Mouse (Mus musculus): ENCODE data around the gene Btf3.
A peak's percentile ranks its signal among the peaks of the same experiment; 100 is the strongest.

Gene Btf3

DNA sequence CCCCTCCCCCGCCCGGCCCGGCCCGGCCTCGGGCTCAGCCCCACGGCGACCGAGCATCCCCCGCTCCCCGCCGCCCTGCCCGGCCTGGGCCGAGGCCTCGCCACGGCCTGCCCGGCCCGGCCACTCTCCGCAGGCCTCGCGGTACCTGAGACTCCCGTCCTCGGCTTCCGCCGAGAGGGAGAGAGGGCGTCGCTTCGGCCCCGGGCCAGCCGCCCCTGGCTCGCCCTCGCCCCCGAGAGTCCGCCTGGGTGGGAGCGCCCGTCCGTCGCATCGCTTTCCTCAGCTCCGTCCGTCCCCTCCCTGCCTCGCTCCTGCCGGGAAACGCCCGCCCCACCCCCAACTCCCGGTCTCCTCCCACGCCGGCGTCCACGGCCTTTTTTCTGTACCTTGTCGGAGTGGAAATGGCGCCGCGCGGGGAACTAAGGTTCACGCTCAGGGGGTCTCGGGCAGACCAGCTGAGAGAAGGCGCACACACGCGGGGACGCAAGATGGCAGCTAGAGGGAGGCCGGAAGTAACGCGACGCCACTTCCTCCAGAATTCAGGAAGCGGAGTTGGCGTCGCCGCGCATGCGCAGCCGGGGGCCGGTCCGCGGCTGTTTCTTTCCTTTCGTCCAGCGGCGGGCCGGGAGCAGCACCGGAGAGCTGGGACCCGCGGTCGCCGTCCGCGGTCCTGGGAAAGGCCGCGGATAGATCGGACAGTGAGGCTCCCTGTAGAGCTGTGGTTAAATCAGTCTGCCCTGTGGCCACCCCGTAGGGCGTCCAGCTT is at the start of gene Btf3:
TSS of gene Btf3 (minus strand) at position 527 of the 766 bp plus-strand sequence.
- peak; percentile 88 to 90 for DNase-seq

DNA sequence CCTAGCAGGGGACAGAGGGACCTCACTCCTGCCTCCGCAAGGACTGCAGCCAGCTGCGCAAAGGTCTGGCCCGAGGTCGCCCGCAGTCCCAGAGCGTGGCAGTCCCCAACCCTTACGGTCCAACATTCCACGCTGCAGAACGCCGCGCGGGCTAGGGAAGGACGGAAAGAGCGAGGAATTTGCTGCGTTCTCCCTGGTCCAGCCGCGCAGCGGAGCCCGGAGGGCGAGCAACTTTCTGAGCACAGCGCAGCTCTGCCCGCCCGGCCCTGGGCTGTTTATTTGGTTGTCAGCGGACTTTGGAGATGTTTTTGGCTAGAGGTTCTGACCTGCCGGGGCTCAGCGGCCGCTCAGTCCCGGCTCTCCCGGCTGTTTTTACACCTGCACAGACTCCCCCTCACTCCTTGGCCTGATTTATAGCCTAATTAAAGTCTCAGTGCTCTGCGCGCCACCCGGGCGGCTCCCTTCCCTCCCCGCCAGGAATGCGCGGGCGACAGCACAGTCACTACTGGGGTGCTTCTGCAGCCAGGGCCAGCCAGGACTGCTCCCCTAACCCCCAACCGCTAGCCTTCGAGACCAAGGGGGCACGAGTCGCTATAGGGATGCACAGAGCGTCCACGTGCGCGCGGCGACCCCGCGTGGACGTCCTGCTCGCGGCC is 49.1 kb upstream of the Btf3 start:
- no peak for DNase-seq

DNA sequence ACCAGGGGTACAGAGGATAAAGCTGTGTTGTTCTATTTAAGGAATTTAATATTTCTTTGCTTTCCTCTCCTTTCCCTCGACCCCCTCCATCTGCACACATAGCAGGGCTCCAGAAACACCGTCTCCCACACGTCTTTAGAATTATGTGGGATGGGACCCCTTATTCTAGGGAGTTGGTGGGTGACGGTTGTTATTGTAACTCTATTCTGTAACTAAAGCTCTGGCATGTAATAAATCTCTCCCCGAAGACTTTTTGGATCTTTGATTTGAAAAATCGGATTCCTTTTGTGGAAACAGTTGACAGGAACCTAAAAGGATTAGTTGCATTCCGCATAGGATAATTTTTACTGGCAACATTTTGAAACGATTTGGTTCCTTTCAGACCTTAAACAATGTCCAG is 48.3 kb upstream of the Btf3 start:
- DNase-seq: no peak

DNA sequence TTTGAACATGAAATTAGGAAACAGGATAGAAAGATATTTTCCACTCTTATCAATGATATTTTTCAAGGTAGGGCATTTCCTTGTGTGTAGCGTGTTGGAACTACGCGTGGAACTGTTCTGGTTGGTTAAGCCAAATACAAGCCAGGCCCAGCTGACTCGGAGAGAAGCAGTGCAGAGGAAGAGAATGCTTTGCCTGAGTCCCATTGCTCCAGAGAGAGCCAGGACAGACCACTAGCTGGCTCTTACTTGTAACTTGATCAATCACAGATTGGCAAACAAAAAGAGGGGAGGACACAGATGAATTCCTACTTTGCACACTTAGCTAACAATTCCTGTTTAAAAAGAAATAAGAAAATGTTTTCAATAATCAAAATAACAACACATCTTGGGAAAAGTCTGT is 46.2 kb upstream of the Btf3 start:
- no peak for DNase-seq

DNA sequence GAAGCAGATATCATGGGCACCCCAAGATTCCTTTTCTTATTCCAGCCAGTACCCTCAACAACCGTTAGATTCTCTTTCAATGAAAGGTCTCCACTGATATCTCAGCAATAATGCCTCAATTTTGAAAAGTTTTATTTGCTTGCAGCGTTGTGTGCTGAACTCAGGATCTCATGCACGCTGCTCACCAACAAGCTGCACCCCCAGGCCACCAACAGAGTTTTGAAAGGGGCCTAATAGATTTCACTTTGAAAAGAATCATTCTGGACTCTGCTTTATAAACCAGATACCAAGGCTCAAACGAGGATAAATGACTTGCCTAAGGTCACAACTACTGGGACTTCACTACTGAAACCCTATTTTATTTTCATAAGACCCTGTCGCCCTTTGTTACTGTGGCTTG is 44.4 kb upstream of the Btf3 start:
- no peak for DNase-seq

DNA sequence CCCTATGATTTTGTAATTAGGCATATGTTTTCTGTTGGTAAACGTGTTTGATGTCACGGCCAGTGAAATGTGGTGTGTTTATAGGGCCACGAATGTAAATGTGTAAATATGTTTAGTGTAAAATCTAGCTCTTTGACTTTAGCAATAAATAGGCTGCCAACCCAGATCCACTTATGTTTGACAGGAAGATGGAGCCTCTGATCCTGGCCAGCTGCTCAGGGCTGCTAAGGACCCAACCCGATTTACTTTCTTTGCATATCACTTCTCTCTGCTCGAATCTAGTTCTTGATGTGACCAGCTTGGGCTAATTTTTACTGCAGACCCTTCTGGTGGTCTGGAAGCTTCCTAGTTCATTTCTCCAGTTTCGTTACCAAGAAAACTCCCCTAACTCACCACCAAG is 43.6 kb upstream of the Btf3 start:
- no peak for DNase-seq

DNA sequence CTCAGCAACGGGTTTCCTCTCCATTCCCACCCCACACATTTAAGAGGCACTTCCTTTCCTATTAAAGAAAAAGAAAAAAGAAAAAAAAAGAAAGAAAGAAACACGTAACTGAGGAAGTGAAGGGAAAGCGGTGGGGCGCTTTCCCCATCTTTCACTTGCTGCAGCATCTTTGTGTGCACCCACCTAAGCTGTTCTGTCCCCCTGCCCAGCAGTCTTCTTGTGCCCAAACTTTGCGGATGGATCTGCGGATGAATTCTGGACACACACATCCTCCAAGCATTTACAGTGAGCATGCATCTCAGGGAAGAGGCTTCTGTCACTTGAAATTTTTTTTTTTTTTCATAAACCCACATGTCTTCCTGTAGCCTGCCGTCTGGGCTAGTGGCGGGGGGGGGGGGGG is 42.5 kb upstream of the Btf3 start:
- no peak for DNase-seq

DNA sequence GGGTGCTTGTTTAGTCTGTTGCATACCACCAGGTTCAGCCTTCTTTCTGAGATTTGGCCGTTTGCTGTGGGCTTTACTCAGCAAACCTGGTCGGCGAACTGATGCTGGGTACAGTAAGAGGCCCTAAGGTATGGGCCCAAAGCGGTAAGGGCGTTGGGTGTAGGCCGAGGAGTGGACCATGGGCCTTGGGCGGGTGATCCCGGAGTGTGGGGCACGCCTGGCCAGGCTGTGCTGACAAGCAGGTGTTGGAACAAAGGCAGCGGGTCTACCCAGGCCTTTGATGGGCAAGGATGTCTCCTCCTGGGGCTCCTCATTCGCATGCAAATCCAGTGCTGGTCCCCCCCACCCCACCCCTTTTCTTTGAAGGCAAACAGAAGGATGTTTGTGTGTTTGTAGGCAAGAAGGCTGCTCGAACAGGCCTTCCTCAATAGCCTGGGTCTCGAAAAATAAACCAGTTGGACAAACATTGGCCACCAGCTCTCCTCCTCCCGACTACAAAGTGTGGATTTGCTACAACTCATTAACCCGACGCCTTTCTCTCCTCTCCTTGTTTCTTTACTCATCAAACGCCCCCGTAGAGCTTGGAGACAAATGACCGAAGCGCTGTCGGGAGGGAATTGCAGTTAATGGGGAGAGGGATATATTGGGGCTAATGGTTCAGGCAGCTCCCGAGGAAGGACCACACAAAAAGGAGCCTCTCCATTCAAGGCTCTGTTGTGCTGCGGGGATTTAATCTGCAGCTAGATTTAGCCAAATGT is 41.8 kb upstream of the Btf3 start:
- DNase-seq: no peak

DNA sequence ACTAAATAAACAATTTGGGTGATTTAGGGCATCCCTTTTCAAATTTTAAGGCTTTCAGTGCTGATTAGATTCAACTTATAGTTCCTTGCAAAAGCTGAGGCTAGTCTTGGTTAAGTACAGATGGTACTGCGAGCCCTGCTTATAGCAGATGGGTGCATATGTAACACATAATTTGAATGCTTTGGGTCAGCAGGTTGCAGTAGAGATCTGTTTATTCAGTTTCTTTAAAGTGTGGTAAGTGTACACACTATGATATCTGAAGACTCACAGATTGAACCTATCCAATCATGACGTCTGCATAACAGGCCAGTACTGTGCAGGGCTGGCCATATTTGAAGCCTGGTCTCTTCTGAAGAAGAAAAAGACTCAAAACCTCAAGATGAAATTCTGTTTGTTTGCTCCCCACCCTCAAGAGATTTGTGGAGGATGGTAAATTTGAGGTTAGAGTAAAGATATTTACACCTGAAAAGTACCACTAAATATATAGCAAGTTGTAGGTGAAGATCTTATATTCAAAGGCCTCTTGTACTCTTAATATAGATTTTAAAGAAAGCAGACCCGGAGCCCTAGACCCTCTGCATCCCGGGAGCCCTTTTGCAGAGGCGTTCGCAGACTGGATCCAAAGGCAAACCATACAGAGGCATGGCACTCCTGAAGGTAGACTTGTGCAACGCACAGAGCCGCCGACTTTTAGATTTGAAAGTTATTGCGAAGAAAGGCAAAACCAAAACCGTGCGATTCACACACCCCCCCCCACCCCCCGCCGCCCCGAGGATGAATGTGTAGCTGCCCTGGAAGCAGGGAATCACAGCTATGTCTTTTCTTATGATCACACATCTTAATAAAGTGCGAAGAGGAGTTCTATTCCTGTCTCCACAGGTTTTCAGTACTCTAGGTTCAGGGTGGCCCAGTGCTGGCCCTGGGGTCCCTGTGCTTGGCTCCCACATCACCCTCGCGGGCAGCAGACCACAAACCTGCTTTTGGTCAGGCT is 40.9 kb upstream of the Btf3 start:
- DNase-seq: no peak

DNA sequence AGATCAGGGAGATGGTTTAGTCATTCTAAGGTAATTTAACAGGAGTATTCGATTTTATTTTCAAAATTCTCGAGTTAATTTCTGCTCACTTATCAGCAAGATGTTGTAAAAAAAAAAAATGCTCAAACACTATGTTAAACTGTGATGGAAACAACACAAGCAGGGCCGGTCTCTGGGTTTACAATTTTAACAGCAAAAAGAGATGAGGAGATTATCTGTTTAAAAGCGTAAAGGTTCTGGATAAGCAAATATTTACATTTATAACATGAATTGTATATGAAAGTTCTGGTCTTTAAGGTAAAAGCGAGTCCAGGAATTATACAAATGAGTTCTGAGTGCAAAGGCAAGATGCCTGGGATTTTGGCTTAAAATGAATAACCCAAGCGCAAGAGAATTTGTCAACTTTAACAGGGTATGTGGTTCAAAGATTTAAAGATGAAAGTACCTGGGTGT is 40.2 kb upstream of the Btf3 start:
- DNase-seq: no peak

DNA sequence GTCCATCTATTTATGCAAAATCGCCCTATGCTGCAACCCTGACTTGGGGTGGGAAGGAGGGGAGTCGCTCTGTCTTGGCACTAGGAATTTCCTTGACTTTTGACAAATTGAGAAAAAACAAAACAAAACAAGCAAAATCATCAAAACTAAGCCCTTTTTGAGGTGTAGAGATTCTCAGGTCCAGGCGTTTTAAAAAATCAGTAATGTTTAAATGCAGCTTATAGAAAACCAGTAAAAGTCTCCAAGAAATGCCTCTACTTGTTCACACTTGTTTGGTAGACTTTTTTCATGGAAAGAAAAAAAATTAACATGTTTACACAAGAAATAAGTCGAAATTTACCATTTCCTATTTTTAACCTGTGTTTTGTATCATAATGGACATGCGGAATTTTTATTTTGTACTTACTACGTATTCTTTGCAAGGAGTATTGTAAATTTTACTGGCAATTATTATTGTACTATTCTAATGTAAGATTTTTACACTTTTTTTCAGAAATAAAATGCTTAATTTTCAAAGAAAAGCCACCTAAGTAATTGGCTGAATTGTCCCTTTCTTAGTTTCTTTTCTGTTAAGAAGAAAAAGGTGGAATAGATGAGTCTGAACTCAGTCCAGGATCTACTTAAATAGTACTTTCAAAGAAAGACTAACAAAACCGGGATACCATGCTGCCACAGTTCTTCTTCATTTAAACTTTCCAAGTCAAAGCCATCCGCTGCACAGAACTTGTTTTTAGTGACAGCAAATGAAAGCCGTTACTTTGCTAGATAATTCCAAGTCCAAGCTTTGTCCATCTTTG is 39.6 kb upstream of the Btf3 start:
- no peak for DNase-seq

DNA sequence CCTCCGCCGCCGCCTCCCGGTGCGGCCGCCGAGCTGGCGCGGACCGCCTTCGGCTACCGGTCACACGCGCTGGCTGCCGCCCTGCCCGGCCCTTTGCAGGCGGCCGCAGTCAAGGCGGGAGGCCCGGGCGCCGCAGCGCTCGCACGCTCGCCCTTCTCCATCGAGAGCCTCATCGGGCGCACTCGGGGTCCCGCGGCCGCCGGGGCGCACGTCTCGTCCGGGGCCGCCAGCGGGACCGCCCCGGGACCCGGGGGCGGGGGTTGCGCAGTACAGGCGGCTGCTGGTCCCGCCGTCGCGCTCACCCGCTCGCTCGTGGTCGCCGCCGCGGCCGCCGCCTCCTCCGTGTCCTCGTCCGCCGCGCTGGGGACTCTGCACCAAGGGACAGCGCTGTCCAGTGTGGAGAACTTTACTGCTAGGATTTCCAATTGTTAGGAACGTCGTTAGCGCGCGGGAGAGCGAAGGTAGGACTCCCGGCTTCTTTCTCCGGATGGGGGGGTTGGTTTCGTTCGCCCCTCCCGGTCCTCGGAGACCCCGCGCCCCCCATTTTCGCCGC is 38.8 kb upstream of the Btf3 start:
- DNase-seq: peak in 1 of 2 experiments; percentile 5

DNA sequence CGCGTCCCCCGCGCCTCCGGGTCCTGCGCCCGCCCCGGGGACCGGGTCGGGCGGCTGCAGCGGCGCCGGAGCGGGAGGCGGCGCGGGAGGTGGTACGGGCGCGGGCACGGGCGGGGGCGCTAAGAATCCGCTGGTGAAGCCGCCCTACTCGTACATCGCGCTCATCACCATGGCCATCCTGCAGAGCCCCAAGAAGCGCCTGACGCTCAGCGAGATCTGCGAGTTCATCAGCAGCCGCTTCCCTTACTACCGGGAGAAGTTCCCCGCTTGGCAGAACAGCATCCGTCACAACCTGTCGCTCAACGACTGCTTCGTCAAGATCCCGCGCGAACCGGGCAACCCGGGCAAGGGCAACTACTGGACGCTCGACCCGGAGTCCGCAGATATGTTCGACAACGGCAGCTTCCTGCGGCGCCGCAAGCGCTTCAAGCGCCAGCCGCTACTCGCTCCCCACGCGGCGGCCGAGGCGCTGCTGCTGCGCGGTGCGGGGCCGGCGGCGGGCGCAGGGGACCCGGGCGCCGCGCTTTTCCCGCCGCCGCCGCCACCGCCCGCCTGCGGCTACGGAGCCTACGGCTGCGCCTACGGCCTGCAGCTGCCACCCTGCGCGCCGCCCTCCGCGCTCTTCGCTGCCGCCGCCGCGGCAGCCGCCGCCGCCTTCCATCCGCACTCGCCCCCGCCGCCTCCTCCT is 38.2 kb upstream of the Btf3 start:
- peak; percentile 7 to 10 for DNase-seq

DNA sequence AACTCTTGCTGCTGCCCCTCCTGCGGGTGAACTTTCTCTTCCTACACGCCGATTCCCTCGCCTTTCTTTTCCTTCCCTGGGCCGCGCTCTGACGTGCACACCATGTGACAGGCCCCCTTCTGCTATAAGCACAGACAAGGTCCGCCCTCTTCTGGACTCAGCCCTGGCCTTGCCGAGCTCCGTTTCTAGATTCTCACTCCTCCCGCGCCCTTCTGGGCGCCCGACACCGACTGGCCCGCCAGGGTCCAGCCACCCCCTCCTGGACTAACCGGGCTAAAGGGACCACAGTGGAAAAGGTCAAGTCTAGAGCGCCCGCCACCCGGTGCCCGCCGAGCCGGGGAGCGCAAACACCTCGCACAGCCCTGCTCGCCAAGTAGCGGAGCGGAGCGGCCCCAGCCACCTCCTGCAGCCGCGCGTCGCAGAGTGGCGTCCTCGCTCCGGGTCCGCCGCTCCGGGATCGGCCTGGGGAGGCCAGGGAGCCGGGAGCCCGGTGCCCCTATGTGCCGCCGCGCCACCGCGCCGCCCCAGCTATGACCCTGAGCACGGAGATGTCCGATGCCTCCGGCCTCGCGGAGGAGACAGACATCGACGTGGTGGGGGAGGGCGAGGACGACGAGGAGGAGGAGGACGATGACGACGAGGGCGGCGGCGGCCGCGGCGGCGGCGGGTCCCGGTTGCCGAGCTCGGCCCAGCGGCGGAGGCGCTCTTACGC is 37.4 kb upstream of the Btf3 start, which contains the start of gene Foxd1:
TSS of gene Foxd1 (plus strand) at position 153 of the 712 bp plus-strand sequence.
- peak; percentile 6 to 21 for DNase-seq

DNA sequence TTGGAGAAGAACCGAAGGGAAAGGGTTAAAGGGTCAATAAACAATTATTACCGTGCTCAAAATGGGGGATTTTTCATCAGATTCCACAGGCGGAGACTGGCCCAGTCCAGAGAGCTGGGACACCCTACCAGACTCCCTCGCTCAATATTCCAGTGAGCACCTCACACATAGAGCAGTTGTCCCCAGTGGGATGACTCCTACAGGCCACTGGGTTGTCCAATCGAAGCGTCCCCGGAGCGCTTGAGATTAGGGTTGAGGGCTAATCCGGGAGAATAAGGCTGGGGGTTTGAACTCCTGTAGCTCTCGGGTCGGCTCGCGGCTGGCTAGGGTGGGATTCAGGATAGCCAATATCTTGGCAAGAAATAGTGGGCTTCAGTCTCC is 36.9 kb upstream of the Btf3 start:
- no peak for DNase-seq

DNA sequence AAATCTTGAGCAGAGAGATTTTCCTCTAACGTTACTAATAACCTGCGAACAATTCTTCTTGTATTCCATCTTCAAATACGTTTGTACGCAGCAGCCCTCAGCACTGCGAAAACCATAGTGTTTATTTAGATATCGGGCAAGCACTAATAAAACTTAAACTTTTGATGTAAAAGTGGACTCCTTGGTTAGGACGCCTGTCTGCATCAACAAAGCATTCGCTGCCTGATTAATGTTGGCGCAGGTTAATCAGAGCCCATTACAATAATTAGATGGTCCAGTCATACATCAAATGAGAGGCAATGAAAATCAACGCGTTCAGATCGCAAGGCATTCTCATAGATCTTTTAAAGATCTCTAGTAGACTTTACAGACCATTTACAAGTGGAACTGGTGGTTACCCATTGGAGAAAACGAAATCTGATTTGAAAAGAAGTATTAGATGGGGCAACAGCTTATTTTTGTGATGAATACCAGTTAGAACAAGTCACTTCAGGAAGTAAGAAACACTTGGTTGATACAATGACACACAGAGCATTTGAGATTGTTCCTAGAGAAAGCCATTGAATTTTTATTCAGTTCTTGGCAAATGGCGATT is 35.7 kb upstream of the Btf3 start:
- DNase-seq: no peak

DNA sequence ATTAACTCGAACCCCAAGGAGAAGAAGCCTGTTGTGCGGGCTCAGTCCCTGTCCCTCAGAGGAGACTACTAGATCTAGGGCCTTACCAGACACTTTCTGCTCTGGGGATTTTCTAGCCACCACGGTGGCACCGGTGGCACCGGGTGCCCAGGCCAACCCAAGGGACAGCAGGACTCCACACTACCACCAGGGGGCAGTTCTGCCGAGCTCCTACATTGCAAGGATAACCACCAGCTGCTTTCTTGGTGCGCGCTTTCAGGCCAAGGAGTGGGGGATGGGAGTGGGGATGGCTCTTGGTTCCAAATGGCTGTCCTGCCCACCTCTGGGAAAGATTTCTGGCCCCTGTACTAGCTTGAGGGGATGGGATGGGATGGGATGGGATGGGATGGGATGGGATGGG is 34.7 kb upstream of the Btf3 start:
- DNase-seq: peak; percentile 17 to 19

DNA sequence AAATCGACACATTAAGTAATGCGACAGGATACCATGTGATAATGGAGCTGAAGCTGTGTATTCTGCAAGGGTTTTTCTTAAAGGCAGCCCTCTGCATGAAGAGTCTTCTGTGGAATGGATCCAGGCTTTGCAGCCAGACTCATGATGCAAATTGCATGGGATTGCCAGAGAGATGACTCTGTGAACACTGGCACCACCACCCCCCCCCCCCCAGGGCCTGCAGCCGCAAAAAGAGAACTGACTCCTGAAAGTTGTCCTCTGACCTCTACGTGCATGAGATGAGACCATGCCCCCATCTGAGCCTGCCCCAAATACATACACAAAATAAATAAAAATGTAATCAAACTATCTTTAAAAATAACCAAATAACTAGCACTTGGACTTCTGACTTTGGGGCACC is 32.7 kb upstream of the Btf3 start:
- no peak for DNase-seq

DNA sequence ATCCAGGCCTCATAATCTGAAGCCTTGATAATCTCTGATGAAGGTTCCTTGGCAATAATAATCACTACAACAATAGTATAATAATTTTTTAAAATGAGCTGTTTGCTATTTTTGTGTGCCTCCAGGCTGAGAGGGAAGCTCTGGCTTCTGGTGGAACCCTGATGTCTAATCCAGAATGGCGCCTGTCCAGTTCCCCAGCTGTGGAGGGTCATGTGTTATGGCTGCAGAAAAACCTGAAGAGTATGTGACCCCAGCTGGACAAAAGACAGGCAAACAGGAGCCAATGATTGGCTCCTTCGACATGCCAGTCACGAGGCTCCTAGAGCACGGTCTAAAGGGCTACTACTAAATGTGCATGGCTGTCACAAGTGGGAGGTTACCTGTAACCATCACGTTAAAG is 23.7 kb upstream of the Btf3 start:
- DNase-seq: no peak

DNA sequence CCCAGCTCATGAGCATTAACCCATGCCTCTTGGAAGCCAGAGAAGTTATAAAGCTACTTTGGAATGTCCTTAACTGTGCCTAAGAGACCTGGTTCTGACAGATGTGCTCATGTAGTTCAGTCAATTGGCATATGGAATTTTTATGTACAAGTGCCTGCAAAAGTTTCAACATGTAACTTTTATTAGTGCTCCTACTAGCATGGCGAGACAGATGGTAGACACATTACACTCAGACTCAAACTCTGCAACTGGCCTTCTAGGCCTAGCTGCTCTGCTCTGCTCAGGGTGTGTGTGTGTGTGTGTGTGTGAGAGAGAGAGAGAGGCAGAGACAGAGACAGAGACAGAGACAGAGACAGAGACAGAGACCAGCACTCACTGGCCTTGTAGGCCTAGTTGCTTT is 19.4 kb upstream of the Btf3 start:
- DNase-seq: no peak
